Mouse (Mus musculus): ENCODE data around the gene Defb41. TPM values are rescaled to one million over a fixed set of nuclear protein-coding genes. Genes with fewer than 3 reads are reported as not detected.
"Not testable (repeated sequence)": the region's sequence is repeated elsewhere in the genome, so short reads cannot be mapped to it uniquely, and the experiment has no call there.

The Defb41 gene
- not detected for polyA plus RNA-seq (2021)

- no peak for ATAC-seq
- H3K27me3 ChIP-seq = no peaks in the 10 kb centered on the region
- TF ChIP-seq CTCF (IDR thresholded peaks at IDR 0.05) = no peak
- no peak for DNase-seq (ENCODE audit: low read depth, low spot score)
- in situ Hi-C loops (cut with MboI; ENCODE audit: low pct_unique_long_range_greater_than_20kb) = no loop called here
- POLR2A ChIA-PET = no interaction called here
- CTCF ChIA-PET = no interaction called here
Measured at GRCm38 (mm10) chr1:18265038-18265437, at the start of gene Defb41. Gene Defb41 (minus strand): TSS chr1:18265138.

GRCm38 (mm10) chr1:18308474-18308829, 43.5 kb upstream of the Defb41 start:
- POLR2A ChIA-PET = no interaction called here
- in situ Hi-C loops (cut with MboI; ENCODE audit: low pct_unique_long_range_greater_than_20kb) = no loop called here
- peaks cover 5% of the 10 kb centered on the region for H3K27me3 ChIP-seq
- no peak for DNase-seq (ENCODE audit: low read depth, low spot score)
- no peak for ATAC-seq
- no peak for TF ChIP-seq CTCF (IDR thresholded peaks at IDR 0.05)
- CTCF ChIA-PET = interaction anchor here (1.7 kb wide), 1 partner anchor 20 kb away, joined by 4 read pairs; no protein-coding TSS in a partner anchor

- no peak for TF ChIP-seq CTCF (IDR thresholded peaks at IDR 0.05)
- no peak for ATAC-seq
- H3K27me3 ChIP-seq = peaks cover 5% of the 10 kb centered on the region
- ChIA-PET POLR2A (no interaction called here), CTCF (interaction anchor here (1.7 kb wide), 1 partner anchor 20 kb away, joined by 4 read pairs; no protein-coding TSS in a partner anchor)
- in situ Hi-C loops (cut with MboI; ENCODE audit: low pct_unique_long_range_greater_than_20kb) = no loop called here
- no peak for DNase-seq (ENCODE audit: low read depth, low spot score)
Measured at GRCm38 (mm10) chr1:18307545-18308473, 42.9 kb upstream of the Defb41 start.

GRCm38 (mm10) chr1:18292515-18292914, 27.6 kb upstream of the Defb41 start:
- DNase-seq (ENCODE audit: low read depth, low spot score) (no peak), ATAC-seq (no peak)
- TF ChIP-seq CTCF (IDR thresholded peaks at IDR 0.05) = no peak
- no peaks in the 10 kb centered on the region for H3K27me3 ChIP-seq
- CTCF ChIA-PET = interaction anchor here (1.3 kb wide), 1 partner anchor 17 kb away, joined by 3 read pairs; no protein-coding TSS in a partner anchor
- POLR2A ChIA-PET = no interaction called here
- in situ Hi-C loops (cut with MboI; ENCODE audit: low pct_unique_long_range_greater_than_20kb) = no loop called here

GRCm38 (mm10) chr1:18288860-18289259, 23.9 kb upstream of the Defb41 start:
- no peak for DNase-seq (ENCODE audit: low read depth, low spot score)
- in situ Hi-C loops (cut with MboI; ENCODE audit: low pct_unique_long_range_greater_than_20kb) = no loop called here
- ATAC-seq = no peak
- H3K27me3 ChIP-seq = no peaks in the 10 kb centered on the region
- peak; percentile 37 for TF ChIP-seq CTCF (IDR thresholded peaks at IDR 0.05)
- ChIA-PET CTCF (no interaction called here), POLR2A (no interaction called here)

GRCm38 (mm10) chr1:18287371-18287770, 22.4 kb upstream of the Defb41 start:
- ATAC-seq (no peak), DNase-seq (ENCODE audit: low read depth, low spot score) (no peak)
- no peaks in the 10 kb centered on the region for H3K27me3 ChIP-seq
- POLR2A ChIA-PET = no interaction called here
- CTCF ChIA-PET = no interaction called here
- no peak for TF ChIP-seq CTCF (IDR thresholded peaks at IDR 0.05)
- in situ Hi-C loops (cut with MboI; ENCODE audit: low pct_unique_long_range_greater_than_20kb) = no loop called here

- CTCF ChIA-PET = no interaction called here
- no peak for TF ChIP-seq CTCF (IDR thresholded peaks at IDR 0.05)
- in situ Hi-C loops (cut with MboI; ENCODE audit: low pct_unique_long_range_greater_than_20kb) = no loop called here
- no peak for ATAC-seq
- no peak for DNase-seq (ENCODE audit: low read depth, low spot score)
- POLR2A ChIA-PET = no interaction called here
- H3K27me3 ChIP-seq = no peaks in the 10 kb centered on the region
Measured at GRCm38 (mm10) chr1:18271095-18271494, 6.2 kb upstream of the Defb41 start.

GRCm38 (mm10) chr1:18268845-18269244, 3.9 kb upstream of the Defb41 start:
- no peak for TF ChIP-seq CTCF (IDR thresholded peaks at IDR 0.05)
- H3K27me3 ChIP-seq = no peaks in the 10 kb centered on the region
- DNase-seq (ENCODE audit: low read depth, low spot score) = no peak
- in situ Hi-C loops (cut with MboI; ENCODE audit: low pct_unique_long_range_greater_than_20kb) = no loop called here
- no peak for ATAC-seq
- ChIA-PET CTCF (no interaction called here), POLR2A (no interaction called here)

GRCm38 (mm10) chr1:18245801-18246580, 18.9 kb downstream of the Defb41 start:
- POLR2A ChIA-PET; CTCF ChIA-PET; H3K27me3 ChIP-seq; ATAC-seq; in situ Hi-C loops (cut with MboI; ENCODE audit: low pct_unique_long_range_greater_than_20kb); DNase-seq (ENCODE audit: low read depth, low spot score): not testable (repeated sequence)

GRCm38 (mm10) chr1:18237343-18237742, 27.6 kb downstream of the Defb41 start, which contains the start of gene Defb18:
Gene Defb18 (minus strand): TSS chr1:18237443.
- POLR2A ChIA-PET = no interaction called here
- no peak for TF ChIP-seq CTCF (IDR thresholded peaks at IDR 0.05)
- CTCF ChIA-PET = no interaction called here
- DNase-seq (ENCODE audit: low read depth, low spot score) (no peak), ATAC-seq (no peak)
- H3K27me3 ChIP-seq = no peaks in the 10 kb centered on the region
- in situ Hi-C loops (cut with MboI; ENCODE audit: low pct_unique_long_range_greater_than_20kb) = no loop called here

GRCm38 (mm10) chr1:18223385-18223945, 41.5 kb downstream of the Defb41 start:
- CTCF ChIA-PET = no interaction called here
- TF ChIP-seq CTCF (IDR thresholded peaks at IDR 0.05) = no peak
- ATAC-seq (no peak), DNase-seq (ENCODE audit: low read depth, low spot score) (no peak)
- in situ Hi-C loops (cut with MboI; ENCODE audit: low pct_unique_long_range_greater_than_20kb) = no loop called here
- POLR2A ChIA-PET = no interaction called here
- no peaks in the 10 kb centered on the region for H3K27me3 ChIP-seq

Other genes starting within 250 kb of the Defb41 start
- not detected for gene Crisp4, start 119.2 kb downstream of the Defb41 start, polyA plus RNA-seq (2021)
- not detected for gene Defb18, start 27.7 kb downstream of the Defb41 start, polyA plus RNA-seq (2021)

All from Patski (cell line).